Mouse (Mus musculus) liver, adult 2 months (tissue): ENCODE measurements around the gene Tcf15. TPM values are rescaled to one million over a fixed set of nuclear protein-coding genes. Genes with fewer than 3 reads are reported as not detected.
A peak's percentile ranks its signal among the peaks of the same experiment; 100 is the strongest.

ENCODE experiments used
- DNase-seq: peaks from one replicate; pipeline ENCODE4 v3.0.0-alpha.2; 2011; ENCODE audit warnings: low read depth, low spot score; ENCODE audit errors: extremely low read depth
- H3K27ac ChIP-seq: fragments of 200-500 bp; replicated peaks from 2 replicates; pipeline ENCODE4 v1.5.1; 2012; ENCODE audit warnings: low read depth, mild to moderate bottlenecking, control low read depth, inconsistent platforms, low read length; ENCODE audit not compliant: insufficient read depth
- H3K27me3 ChIP-seq: fragments of 200-500 bp; 2 replicates; pipeline ENCODE4 v1.6.1; 2012; ENCODE audit warnings: mild to moderate bottlenecking, moderate library complexity, low read length, inconsistent platforms; ENCODE audit not compliant: control insufficient read depth, insufficient read depth
- H3K36me3 ChIP-seq: fragments of 200-500 bp; 2 replicates; pipeline ENCODE4 v1.6.1; 2012; ENCODE audit warnings: low read length, inconsistent platforms; ENCODE audit not compliant: control insufficient read depth, insufficient read depth
- H3K4me1 ChIP-seq: fragments of 200-500 bp; 2 replicates; pipeline ENCODE4 v1.6.1; 2011; ENCODE audit warnings: low read length; ENCODE audit not compliant: control insufficient read depth, insufficient read depth
- H3K4me3 ChIP-seq: fragments of 200-500 bp; 2 replicates; pipeline ENCODE4 v1.5.1; 2011; ENCODE audit warnings: low read depth, mild to moderate bottlenecking, control low read depth, low read length, moderate library complexity; ENCODE audit not compliant: insufficient read depth
- H3K79me2 ChIP-seq: fragments of 200-500 bp; 2 replicates; pipeline ENCODE4 v1.6.1; 2012; ENCODE audit warnings: inconsistent platforms, mild to moderate bottlenecking, low read length, moderate library complexity; ENCODE audit not compliant: control insufficient read depth, insufficient read depth
- H3K9ac ChIP-seq: fragments of 200-500 bp; 2 replicates; pipeline ENCODE4 v1.6.1; 2012; ENCODE audit warnings: low read depth, mild to moderate bottlenecking, control low read depth, inconsistent platforms, low read length
- CTCF ChIP-seq: fragments of 200-500 bp; IDR thresholded peaks from 2 replicates; pipeline ENCODE4 v1.5.1; 2011; ENCODE audit warnings: low read depth, low read length, control low read depth
- POLR2A ChIP-seq: fragments of 200-500 bp; IDR thresholded peaks from 2 replicates; pipeline ENCODE4 v1.6.1; 2011; ENCODE audit warnings: low read length, control low read depth; ENCODE audit not compliant: insufficient read depth; ENCODE audit errors: extremely low read depth
- WGBS: fragments of 180-500 bp; shearing (Covaris S2); methylation state at CpG from one replicate; pipeline ENCODE4 v1.1.7; 2018; 5-methylcytosine and 5-hydroxymethylcytosine counted together
- polyA plus RNA-seq: library from polyadenylated mRNA; depleted of rRNA; stranded (reverse); fragments of >200 nt; gene quantifications from 2 replicates; pipeline ENCODE4 v1.2.3, GENCODE M21; 2012; rRNA removed
- total RNA-seq: library from RNA; depleted of rRNA; stranded (reverse); fragments of >200 nt; gene quantifications from 2 replicates; pipeline ENCODE4 v1.2.3, GENCODE M21; 2014; rRNA removed

Tcf15 gene
- total and polyA plus RNA-seq, 2 experiments = not detected

- Histone ChIP-seq H3K79me2 (no peaks in the 10 kb centered on the region), H3K9ac (no peak overlapping the region), H3K27me3 (no peaks in the 10 kb centered on the region), H3K4me3 (no peak overlapping the region), H3K27ac (no peak overlapping the region), H3K36me3 (no peaks in the 10 kb centered on the region), H3K4me1 (no peaks in the 10 kb centered on the region)
- WGBS = 42% methylated on average over 3 of the region's 3 CpGs
- no peak for TF ChIP-seq POLR2A
- no peak for TF ChIP-seq CTCF
- no peak for DNase-seq
These were observed 53.5 kb downstream of the Tcf15 start for GRCm38 (mm10) chr2:152196896-152197295.

GRCm38 (mm10) chr2:152197301-152197712 is 53.9 kb downstream of the Tcf15 start:
- Histone ChIP-seq H3K4me3 (no peak overlapping the region), H3K27ac (no peak overlapping the region), H3K36me3 (no peaks in the 10 kb centered on the region), H3K79me2 (no peaks in the 10 kb centered on the region), H3K9ac (no peak overlapping the region), H3K27me3 (no peaks in the 10 kb centered on the region), H3K4me1 (no peaks in the 10 kb centered on the region)
- WGBS = 44% methylated on average over 10 of the region's 10 CpGs
- peak; percentile 53 for DNase-seq
- no peak for TF ChIP-seq POLR2A
- peak; percentile 68 for TF ChIP-seq CTCF

Other genes starting within 250 kb of the Tcf15 start
- under 0.01 and 0.13 TPM in 2 replicates for gene Angpt4, start 232.4 kb upstream of the Tcf15 start, total RNA-seq
- 0.10 and 0.19 TPM in 2 replicates for gene Angpt4, start 232.4 kb upstream of the Tcf15 start, polyA plus RNA-seq
- 0.83 and 1.3 TPM in 2 replicates for gene Fam110a, start 163.3 kb upstream of the Tcf15 start, total RNA-seq
- 3.3 and 5.5 TPM in 2 replicates for gene Fam110a, start 163.3 kb upstream of the Tcf15 start, polyA plus RNA-seq
- 0.18 and 0.20 TPM in 2 replicates for gene Slc52a3, start 147.1 kb upstream of the Tcf15 start, total RNA-seq
- gene Slc52a3, start 147.1 kb upstream of the Tcf15 start, polyA plus RNA-seq = 0.48 and 0.62 TPM in 2 replicates
- not detected in 2 replicates for gene Scrt2, start 62.0 kb upstream of the Tcf15 start, total RNA-seq
- gene Scrt2, start 62.0 kb upstream of the Tcf15 start, polyA plus RNA-seq = not detected in 2 replicates
- 24.0 and 30.7 TPM in 2 replicates for gene Srxn1, start 38.0 kb upstream of the Tcf15 start, total RNA-seq
- gene Srxn1, start 38.0 kb upstream of the Tcf15 start, polyA plus RNA-seq = 87.2 and 89.1 TPM in 2 replicates
- gene Csnk2a1, start 83.3 kb downstream of the Tcf15 start, total RNA-seq = 82.9 and 99.9 TPM in 2 replicates
- 20.7 and 21.1 TPM in 2 replicates for gene Csnk2a1, start 83.3 kb downstream of the Tcf15 start, polyA plus RNA-seq
- 13.0 and 15.9 TPM in 2 replicates for gene Tbc1d20, start 150.3 kb downstream of the Tcf15 start, total RNA-seq
- 23.6 and 25.1 TPM in 2 replicates for gene Tbc1d20, start 150.3 kb downstream of the Tcf15 start, polyA plus RNA-seq
- gene Rbck1, start 189.1 kb downstream of the Tcf15 start, total RNA-seq = 43.4 and 47.7 TPM in 2 replicates
- 92.8 and 107 TPM in 2 replicates for gene Rbck1, start 189.1 kb downstream of the Tcf15 start, polyA plus RNA-seq
- 14.7 and 16.2 TPM in 2 replicates for gene Trib3, start 200.5 kb downstream of the Tcf15 start, total RNA-seq
- gene Trib3, start 200.5 kb downstream of the Tcf15 start, polyA plus RNA-seq = 4.9 and 5.4 TPM in 2 replicates
- gene Nrsn2, start 233.1 kb downstream of the Tcf15 start, total RNA-seq = not detected in 2 replicates
- not detected in 2 replicates for gene Nrsn2, start 233.1 kb downstream of the Tcf15 start, polyA plus RNA-seq